Comparison of ENCODE assay signal across 21 mouse cellular contexts in genomic region chr4:139483461-139484105, GRCm38 (mm10). TPM values are rescaled to one million over a fixed set of nuclear protein-coding genes. Genes with fewer than 3 reads are reported as not detected.
DNase-seq lines count a peak whose midpoint lies in the region; ATAC-seq and TF ChIP-seq lines count a peak whose summit lies in the region.
"Had no signal": no experiment of that assay in that cellular context is flagged by ENCODE, and none has a peak within 500 bp of the region (broad histone marks: within the 10 kb centered on the region; RNA-seq: fewer than 3 reads in every experiment).

No protein-coding gene starts in this region.

- TF ChIP-seq CTCF in kidney, postnatal 0 days (IDR thresholded peaks at IDR 0.05; ENCODE audit: low read depth), result no peak

- no peaks in the 10 kb centered on the region for H3K9me3 ChIP-seq in kidney, postnatal 0 days (replicated peaks; ENCODE audit: low read length)
- no peaks in the 10 kb centered on the region for H3K9me3 ChIP-seq in forebrain, embryonic 11.5 days (ENCODE audit: control insufficient read depth, low read length)
- H3K9me3 ChIP-seq: embryonic facial prominence, embryonic 13.5 days; forebrain, embryonic 13.5 days; G1E; heart, embryonic 13.5 days had no signal

- H3K4me1 ChIP-seq in kidney, postnatal 0 days (replicated peaks; ENCODE audit: insufficient read depth, low read length), result 0 out of 2 replicates have a peak, but pooled peaks cover 2% of the 10 kb centered on the region
- peaks cover 5% of the 10 kb centered on the region for H3K4me1 ChIP-seq in forebrain, embryonic 11.5 days (replicated peaks; ENCODE audit: control insufficient read depth, insufficient read depth, low read length)
- H3K4me1 ChIP-seq: embryonic facial prominence, embryonic 13.5 days had no signal

- no peaks in the 10 kb centered on the region for H3K27me3 ChIP-seq in kidney, postnatal 0 days (ENCODE audit: insufficient read depth, low read length)
- H3K27me3 ChIP-seq in forebrain, embryonic 11.5 days (ENCODE audit: control insufficient read depth, insufficient read depth, low read length), result no peaks in the 10 kb centered on the region
- H3K27me3 ChIP-seq: embryonic facial prominence, embryonic 13.5 days; forebrain, embryonic 13.5 days; heart, embryonic 13.5 days had no signal

- 61% methylated on average over 8 of the region's 8 CpGs for WGBS in kidney, postnatal 0 days
- WGBS in forebrain, embryonic 11.5 days, result 88% methylated on average over 8 of the region's 8 CpGs

- H3K4me2 ChIP-seq in kidney, postnatal 0 days (ENCODE audit: low read length), result no peak overlapping the region
- H3K4me2 ChIP-seq in forebrain, embryonic 11.5 days (ENCODE audit: low read depth, low read length, severe bottlenecking), result no peak overlapping the region
- H3K4me2 ChIP-seq: embryonic facial prominence, embryonic 13.5 days; forebrain, embryonic 13.5 days; heart, embryonic 13.5 days had no signal

- ATAC-seq in kidney, postnatal 0 days (replicated peaks; ENCODE audit: low FRiP score, low read depth), result peak; percentile 57; the same call in 1 of the 2 replicates
- no peak for ATAC-seq in forebrain, embryonic 11.5 days (replicated peaks; ENCODE audit: low FRiP score)
- ATAC-seq: CD4-positive, CD25-positive, alpha-beta regulatory T cell, adult 4 months; forebrain, embryonic 13.5 days; forebrain, postnatal 0 days had no signal

- H3K4me3 ChIP-seq in kidney, postnatal 0 days (replicated peaks; ENCODE audit: low read depth, low read length), result no peak overlapping the region
- no peak overlapping the region for H3K4me3 ChIP-seq in forebrain, embryonic 11.5 days (ENCODE audit: low read depth, low read length)
- H3K4me3 ChIP-seq: embryonic facial prominence, embryonic 13.5 days; forebrain, embryonic 13.5 days; gastrocnemius, adult 2 months; heart, embryonic 13.5 days had no signal

- H3K36me3 ChIP-seq in kidney, postnatal 0 days (ENCODE audit: insufficient read depth, low read length), result peaks cover 62% of the 10 kb centered on the region
- peaks cover 14% of the 10 kb centered on the region for H3K36me3 ChIP-seq in forebrain, embryonic 11.5 days (ENCODE audit: control insufficient read depth, insufficient read depth, low read length)

- H3K9ac ChIP-seq in kidney, postnatal 0 days (ENCODE audit: low read depth, low read length), result no peak overlapping the region
- no peak overlapping the region for H3K9ac ChIP-seq in forebrain, embryonic 11.5 days (ENCODE audit: low read length)
- H3K9ac ChIP-seq: embryonic facial prominence, embryonic 13.5 days; forebrain, embryonic 13.5 days; forebrain, postnatal 0 days; heart, embryonic 13.5 days had no signal

- H3K27ac ChIP-seq in kidney, postnatal 0 days, result peak overlapping the region; percentile 70
- no peak overlapping the region for H3K27ac ChIP-seq in forebrain, embryonic 11.5 days (ENCODE audit: low read depth, low read length)
- H3K27ac ChIP-seq: embryonic facial prominence, embryonic 13.5 days; forebrain, embryonic 13.5 days; gastrocnemius, adult 2 months; heart, embryonic 13.5 days had no signal

- DNase-seq in kidney, adult 11 months, result peak; percentile 79
- DNase-seq in kidney, adult 9 months, result peak; percentile 76
- DNase-seq in kidney, postnatal 0 days (ENCODE audit: low spot score), result peak; percentile 19
- DNase-seq in kidney, postnatal 36 days, result peak; percentile 67 to 71
- no peak for DNase-seq in gastrocnemius, postnatal 14 days
- no peak for DNase-seq in forebrain, embryonic 11.5 days (ENCODE audit: low spot score)
- DNase-seq in testis, postnatal 10 days (ENCODE audit: low spot score), result no peak
- no peak for DNase-seq in cerebellum, adult 8-10 months
- DNase-seq: adrenal gland, postnatal 10 days; B cell, adult 2 months; cerebellum, adult 11 months; cerebellum, adult 9-10 months; forebrain, postnatal 0 days; gastrocnemius, adult 2 months; gastrocnemius, postnatal 36 days; heart, postnatal 36 days had no signal

- intact Hi-C loops in gastrocnemius, postnatal 14 days (cut with DNase I; ENCODE audit: low total_unique reads), result no loop called here

RNA-seq across cellular contexts. Expression of gene Iffo2, which starts 46.8 kb away (rescaled TPM):
- 4.8 and 5.1 TPM in 2 replicates for polyA plus RNA-seq in kidney, postnatal 0 days (2015; fragmentation: Nextera tagmentation; extraction: Ambion mirVana)
- total RNA-seq in gastrocnemius, postnatal 14 days (2021), result 1 to 10 TPM; 3.9 to 4.9 TPM
- 2.5 and 3.5 TPM in 2 replicates for polyA plus RNA-seq in forebrain, embryonic 11.5 days (2014; fragmentation: Nextera tagmentation; extraction: Ambion mirVana)

Comparison
In these comparisons a context has a peak if more than half of its experiments do, and no peak if none do; other contexts are left out.
1. DNase-seq: peak in kidney, adult 11 months (single experiment), kidney, adult 9 months (single experiment), kidney, postnatal 0 days (single experiment) and kidney, postnatal 36 days (2 of 2); none in gastrocnemius, postnatal 14 days (single experiment), forebrain, embryonic 11.5 days (single experiment), testis, postnatal 10 days (single experiment) and cerebellum, adult 8-10 months (single experiment).